Mouse (Mus musculus) liver, adult (tissue): ENCODE results near the gene Ttc38.

Source experiments
- GATA4 ChIP-seq: IDR thresholded peaks from 2 replicates; pipeline ENCODE4 v1.6.1; 2014; ENCODE audit warnings: mild to moderate bottlenecking, low read length; ENCODE audit not compliant: insufficient replicate concordance

Ttc38 gene

DNA sequence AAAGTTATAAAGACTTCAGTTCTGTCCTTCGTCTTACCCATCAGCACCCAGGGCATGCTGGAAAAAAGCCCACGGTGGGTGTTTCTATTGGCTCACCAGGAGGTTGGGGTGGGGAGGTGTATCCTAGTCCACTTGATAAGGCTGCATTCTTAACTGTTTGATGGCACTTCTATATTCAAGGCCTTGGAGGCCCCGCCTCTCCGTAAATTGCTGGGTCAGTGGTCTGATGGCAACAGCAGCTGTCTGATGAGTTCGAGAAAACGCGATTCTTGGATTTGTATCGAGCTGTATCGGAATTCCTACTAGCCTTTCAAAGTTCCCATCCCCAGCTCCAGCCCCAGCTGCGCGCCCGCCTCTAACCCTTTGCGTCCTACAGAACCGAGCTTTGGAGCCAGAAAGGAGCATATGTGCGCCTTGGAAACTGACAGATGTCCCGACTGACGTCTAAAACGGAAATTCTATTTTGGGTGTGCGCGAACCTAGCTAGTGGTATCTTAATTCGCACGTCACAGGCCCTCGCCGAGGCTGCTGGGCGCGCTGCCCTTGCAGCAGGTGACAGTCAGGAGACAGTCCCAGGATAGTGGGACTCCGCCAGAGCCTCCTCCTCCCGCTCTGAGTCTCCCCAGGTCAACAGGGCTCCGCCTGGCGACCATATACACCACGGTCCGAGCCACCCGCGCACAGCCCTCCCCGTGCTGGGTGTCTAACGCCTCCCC is 21.1 kb upstream of the Ttc38 start:
- no peak; the same call in 1 of the 2 replicates for TF ChIP-seq GATA4

DNA sequence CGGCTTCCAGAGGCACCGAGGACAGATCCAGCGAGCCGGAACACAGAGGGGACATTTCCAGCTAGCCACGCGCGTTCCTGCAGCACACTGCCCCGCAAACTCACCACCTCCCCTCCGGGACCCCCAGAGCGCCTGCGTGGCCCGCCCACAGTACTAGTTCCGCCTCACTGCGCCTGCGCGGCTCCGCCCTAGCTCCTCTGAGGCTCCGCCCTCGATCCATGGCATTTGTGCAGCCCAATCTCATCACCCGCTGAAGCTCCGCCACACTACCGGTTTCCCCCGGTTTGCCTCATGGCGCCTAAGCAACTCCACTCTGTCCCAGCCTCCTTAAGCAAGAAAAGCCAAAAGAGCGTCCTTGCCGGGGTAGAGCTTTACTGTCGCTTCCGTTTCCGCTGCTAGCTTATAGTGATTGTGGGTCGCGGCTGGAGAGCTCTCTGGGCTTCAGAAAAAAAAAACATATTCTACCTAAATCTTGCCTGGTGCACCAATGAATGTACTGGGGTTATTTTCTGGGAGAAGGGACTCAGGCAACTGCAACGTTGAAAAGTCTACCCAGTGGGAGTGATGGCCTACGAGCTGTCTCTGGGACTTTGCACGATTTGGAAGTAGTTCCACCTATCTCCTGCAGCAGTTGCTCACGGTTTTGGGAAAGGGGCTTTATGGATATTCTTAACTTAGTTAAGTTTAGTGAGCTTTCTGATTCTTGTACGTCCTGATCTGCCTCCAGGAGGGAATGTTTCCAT is 20.4 kb upstream of the Ttc38 start, which contains the start of gene Cdpf1:
Gene Cdpf1, minus strand, starts transcription at position 163 of the 743 bp plus-strand sequence.
- TF ChIP-seq GATA4, result no peak

DNA sequence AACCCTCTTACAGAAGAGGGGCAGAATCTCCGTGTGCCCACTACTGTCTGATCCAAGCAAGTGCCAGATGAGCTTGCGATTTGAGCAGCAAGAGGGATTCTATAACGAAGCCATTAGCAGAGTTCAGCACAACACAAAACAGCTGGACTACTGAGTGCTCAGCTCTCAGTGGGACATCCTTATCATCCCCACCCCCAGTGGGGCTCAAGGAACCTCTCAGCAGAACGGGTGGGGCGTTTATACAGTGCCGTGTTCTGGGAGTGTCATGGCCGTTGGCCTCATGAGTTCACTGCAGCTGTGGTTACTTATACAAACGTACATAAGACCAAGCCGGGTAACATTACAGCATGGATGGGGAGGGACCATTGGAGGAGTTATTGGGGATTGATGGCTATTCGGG is 18.7 kb upstream of the Ttc38 start:
- TF ChIP-seq GATA4, result no peak

DNA sequence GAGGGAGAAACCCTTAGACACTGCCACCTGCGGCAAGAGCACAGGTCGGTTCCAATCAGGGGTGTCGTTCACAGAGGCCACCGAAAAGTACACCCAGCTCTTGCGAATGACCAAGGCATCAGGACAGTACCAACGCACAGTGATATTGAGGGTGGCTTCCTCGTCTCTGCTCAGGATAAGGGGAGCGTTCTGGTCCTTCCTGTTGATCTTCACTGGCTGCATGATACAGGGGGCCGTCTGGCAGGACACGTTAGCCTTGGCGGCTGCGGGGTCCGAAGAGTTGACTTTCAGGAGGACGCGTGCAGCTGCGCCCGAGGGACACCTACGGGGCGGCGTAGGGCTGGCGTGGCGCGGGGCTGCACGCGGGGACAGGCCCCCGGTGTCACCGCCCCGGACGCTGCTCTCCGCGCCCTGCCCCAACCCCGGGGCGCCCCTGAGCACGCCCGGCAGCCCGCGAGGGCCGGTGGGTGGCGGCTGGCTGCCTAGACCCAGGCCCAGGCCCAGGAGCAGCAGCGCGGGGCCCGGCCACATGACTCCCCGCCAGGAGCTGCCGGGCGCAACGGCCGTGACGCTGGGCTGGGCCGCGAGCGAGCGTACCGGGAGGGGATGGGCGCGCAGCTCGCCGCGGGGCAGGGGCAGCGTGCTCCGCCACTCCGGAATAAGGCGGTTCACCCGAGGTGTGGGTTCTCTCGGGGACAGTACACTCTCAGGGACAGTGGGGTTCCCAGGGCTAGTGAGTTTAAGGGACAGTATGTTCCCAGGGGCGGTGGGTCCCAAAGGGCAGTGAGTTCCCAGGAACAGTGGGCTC is 10.7 kb upstream of the Ttc38 start, which contains the start of gene Pkdrej:
Gene Pkdrej, minus strand, starts transcription at position 532 of the 808 bp plus-strand sequence.
- TF ChIP-seq GATA4, result no peak

DNA sequence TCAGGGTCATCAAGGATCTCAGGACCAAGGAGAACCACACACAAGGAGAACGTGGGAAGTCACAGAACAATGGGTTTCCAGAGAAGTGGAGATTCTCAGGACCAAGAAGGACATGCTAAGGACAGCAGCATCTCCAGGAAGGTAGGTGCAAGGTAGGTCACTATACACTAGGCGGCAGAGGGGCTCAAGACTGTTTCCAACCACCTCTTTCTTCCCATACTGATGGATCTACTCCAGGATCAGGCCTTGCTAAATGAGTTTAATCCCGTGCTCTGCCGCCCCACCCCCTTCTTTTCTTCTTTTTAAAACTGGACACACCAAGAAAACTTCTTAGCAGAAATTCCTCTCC is 10.1 kb upstream of the Ttc38 start:
- TF ChIP-seq GATA4, result no peak

DNA sequence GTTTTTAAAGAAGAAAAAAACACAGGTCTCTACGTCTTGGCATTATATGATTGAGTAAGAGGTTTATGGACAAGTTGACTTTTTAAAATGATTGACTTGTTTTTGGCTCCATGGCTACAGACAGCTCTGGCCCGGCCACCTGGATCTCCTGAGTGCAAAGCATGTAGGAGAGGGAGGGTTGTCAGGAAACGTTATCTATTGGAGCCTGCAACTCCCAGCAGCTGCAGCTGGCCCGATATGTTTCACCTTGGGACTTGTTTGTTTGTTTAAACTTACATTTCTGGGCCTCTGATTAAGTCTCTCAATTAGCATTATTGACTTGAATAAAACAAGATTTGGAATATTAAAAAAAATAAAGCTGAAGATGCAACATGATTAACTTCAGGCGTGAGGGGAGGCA is 5.4 kb upstream of the Ttc38 start:
- no peak for TF ChIP-seq GATA4

DNA sequence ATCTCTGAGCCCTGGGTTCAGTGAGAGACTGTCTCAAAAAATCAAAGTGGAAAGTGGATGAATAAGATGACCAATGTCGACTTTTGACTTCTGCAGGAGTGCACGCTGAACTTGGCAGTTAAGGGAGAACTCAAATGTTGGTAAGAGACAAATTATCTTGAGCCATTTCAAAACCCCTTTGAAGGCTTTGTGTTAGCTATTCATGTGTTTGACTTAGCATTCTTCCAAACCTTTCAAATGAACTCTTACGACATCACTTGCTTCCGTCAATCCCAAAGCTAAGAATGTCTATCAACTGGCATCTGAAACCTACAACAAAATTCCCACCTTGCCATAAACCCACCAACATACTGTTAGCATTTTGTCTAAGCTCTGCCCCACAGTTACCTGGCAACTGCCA is 4.0 kb upstream of the Ttc38 start:
- TF ChIP-seq GATA4, result no peak

DNA sequence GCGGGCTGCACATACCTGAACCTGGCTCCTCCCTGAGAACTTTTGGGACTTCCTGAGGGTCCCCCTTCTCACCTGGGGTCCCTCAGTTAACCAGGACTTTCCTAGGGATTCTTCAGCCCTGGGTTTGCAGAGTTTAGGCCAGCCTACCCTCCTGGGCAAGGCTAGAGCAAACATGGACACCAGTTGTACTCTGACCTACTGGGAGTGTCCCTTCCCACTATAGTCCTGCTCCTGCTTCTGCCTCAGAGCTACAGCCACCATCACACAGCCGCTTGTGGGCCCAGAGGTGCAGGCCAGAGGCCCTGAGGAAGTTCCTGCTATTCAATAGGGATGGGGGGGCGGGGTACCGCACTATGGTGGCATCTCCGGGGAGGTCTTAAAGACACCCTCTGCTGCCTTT is 2.6 kb upstream of the Ttc38 start:
- no peak for TF ChIP-seq GATA4

DNA sequence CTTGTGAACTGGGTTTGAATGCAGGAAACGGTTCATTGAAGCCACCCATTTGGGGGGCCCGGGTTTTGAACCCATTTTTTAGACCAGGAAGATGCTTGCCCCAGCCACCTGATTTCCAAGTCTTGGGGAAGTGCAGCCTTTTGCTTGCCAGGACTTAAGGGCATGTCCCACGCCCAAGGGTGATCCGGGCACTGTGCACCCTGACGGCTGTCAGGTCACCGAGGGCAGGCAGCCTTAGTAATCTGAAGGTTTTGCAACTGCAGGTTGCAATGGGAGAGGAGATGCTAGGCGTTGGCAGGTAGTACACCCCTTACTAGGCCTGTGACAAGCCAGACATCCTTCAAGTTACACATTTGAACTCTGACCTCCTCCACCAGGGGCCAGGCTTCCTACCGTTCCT is 493 bp downstream of the Ttc38 start:
- TF ChIP-seq GATA4, result no peak

DNA sequence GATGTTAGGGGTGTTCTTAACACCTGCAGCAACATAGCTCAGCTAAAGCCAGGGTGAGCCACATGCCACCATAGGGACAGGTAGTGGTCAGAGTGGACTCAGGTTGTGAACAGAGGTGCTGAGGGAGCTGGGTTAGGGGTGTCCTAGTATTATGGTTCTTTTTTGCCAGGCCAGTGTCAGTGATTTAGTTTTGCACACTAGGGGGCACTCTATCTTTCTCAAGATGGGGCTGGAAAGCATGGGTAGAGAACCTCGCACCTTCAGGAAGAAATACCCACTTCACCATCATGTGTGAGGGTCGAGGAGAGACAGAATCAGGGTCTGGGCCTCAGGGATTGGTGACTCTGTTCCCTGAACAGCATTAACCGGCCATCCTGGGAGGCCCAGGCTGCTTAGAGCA is 3.2 kb downstream of the Ttc38 start:
- TF ChIP-seq GATA4, result no peak

DNA sequence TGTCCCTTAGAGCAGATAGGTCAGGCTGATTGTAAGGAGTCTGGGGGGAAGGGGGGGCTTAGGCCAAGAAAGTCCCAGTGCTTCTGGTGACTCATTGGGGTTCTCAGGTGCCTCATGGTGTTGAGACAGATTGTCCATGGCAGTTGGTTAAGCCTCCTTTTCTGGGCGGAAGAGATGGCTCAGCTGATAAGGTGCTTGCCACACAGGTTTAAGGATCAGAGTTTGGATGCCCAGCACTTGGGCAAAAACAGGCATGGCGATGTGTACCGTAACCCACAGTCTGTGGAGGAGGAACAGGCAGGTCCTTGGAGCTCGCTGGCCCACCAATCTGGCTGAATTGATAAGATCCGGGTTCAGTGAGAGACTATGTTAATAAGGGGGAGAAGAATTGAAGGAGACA is 4.8 kb downstream of the Ttc38 start:
- TF ChIP-seq GATA4, result no peak

DNA sequence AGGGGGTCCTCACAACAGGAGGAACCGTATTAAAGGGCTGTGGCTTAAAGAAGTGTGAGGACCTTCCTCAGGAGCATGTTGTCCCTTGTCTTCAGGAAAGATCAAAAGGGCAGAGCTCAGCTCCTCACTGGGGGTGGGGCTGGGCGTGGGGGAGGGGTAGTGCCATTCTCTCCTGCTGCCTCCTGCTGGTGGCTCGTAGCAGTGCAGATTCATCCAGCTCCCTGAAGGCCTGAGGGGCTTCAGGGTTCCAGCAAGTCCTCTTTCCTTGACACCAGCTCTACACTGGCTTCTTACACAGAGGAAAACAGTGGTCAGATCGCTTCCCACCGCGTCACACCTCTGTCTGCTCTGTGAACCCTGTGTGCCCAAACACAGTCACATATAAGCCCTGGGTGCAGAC is 8.9 kb downstream of the Ttc38 start:
- TF ChIP-seq GATA4, result no peak

DNA sequence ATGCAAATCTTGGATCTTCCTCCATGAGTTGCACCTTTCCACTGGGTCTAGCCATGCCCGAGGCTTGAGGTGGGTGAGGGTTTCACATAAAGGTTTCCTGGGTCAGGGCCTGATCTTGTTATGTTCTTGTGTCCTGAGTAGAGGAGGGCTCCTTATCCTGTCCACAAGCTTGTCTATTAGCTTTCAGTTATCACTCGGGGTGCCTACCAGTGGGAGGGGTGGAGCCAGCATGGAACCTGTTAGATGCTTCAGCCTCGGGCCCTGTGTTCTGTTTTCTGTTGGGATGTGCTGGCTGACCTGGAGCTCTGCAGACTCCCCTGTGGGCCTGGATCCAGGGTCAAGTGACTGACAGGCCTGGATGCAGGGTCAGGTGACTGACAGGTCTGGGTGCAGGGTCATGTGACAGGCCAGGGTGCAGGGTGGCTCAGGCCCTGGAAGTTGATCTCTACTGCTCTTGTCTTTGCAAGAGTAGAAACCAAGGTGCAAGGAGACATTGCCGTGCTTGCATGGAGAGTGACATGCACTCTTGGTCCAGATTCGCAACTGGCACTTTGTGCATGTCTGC is 9.8 kb downstream of the Ttc38 start:
- TF ChIP-seq GATA4, result no peak

DNA sequence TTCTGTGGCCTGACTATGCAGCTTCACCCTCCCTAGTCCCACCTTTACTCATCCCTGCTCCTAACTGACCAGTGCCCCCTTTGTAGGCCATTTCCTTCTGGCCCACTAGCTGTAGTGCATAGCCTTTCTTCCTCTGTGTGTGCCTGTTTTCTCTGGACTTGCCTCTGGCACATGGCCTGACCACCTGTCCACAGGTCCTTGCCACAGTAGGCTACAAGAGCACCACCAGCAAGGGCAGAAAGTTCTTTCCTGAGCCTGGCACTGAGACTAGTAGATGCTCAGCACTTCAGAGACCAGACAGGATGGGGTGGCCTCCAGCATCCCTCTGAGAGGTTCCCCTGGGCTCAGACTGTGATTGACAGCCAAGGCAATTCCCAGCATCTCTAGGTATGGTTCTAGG is 13.0 kb downstream of the Ttc38 start:
- no peak for TF ChIP-seq GATA4

DNA sequence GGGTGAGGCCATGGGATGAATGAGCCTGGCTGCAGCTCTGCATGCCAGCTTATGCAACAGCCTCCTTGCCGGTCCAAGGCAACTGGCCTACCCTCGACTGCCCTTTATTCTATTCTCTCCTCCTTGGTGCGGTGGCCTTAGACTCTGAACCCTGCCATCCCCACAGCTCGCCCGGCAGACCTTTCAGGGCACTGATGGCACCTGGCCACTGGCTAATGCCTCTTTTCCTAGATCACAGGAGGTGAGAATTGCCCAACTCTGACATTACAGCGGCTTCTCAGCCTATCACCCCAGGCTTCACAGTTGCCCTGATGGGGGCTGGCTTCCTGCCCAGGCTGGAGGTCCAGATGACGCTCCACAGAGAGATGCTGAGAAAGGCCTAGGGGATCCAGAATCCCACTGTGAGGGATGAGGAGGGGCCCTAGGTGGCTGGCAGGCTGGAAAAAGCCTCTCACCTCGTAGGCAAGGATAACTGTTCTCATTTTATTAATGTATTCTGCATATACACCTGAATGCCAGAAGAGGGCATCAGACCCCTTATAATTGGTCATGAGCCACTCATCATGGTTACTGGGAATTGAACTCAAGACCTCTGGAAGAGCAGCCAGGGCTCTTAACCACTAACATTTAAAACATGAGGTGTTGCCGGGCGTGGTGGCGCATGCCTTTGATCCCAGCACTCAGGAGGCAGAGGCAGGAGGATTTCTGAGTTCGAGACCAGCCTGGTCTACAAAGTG is 19.7 kb downstream of the Ttc38 start:
- TF ChIP-seq GATA4, result no peak
